17 mouse cellular contexts compared by ENCODE assay signal in genomic region chr9:20875021-20875790, GRCm38 (mm10). TPM values are rescaled to one million over a fixed set of nuclear protein-coding genes. Genes with fewer than 3 reads are reported as not detected.
A peak's percentile ranks its signal among the peaks of the same experiment; 100 is the strongest.
DNase-seq lines count a peak whose midpoint lies in the region; ATAC-seq and TF ChIP-seq lines count a peak whose summit lies in the region.
"Had no signal": no experiment of that assay in that cellular context is flagged by ENCODE, and none has a peak within 500 bp of the region (broad histone marks: within the 10 kb centered on the region; RNA-seq: fewer than 3 reads in every experiment).

No protein-coding gene starts in this region.

- no peaks in the 10 kb centered on the region for H3K79me2 ChIP-seq in C2C12 (ENCODE audit: control insufficient read depth, insufficient read depth)

- WGBS in limb, embryonic 12.5 days: 62% methylated on average over 23 of the region's 23 CpGs
- 65% methylated on average over 23 of the region's 23 CpGs for whole genome bisulfite sequencing in limb, embryonic 10.5 days

- no peak for DNase-seq in frontal cortex, postnatal 10 days (ENCODE audit: low spot score in 2 of 2)
- DNase-seq in limb, embryonic 10.5 days (ENCODE audit: low spot score): no peak
- DNase-seq in ZHBTc4 (ENCODE audit: low read depth, low spot score): peak; percentile 53
- DNase-seq: adrenal gland, postnatal 36 days; kidney, adult 18-20 months had no signal

- no peak overlapping the region for H3ac ChIP-seq in C2C12 (ENCODE audit: control insufficient read depth, insufficient read length, low read depth)

- H3K27ac ChIP-seq in limb, embryonic 12.5 days: no peak overlapping the region
- H3K27ac ChIP-seq in limb, embryonic 10.5 days: no peak overlapping the region
- H3K27ac ChIP-seq: embryonic facial prominence, embryonic 12.5 days; forebrain, embryonic 12.5 days had no signal

- TF ChIP-seq CTCF in C2C12 (IDR thresholded peaks at IDR 0.05; ENCODE audit: control insufficient read depth, insufficient read depth, insufficient read length): no peak

- no peaks in the 10 kb centered on the region for H3K36me3 ChIP-seq in limb, embryonic 12.5 days
- no peaks in the 10 kb centered on the region for H3K36me3 ChIP-seq in limb, embryonic 10.5 days
- no peaks in the 10 kb centered on the region for H3K36me3 ChIP-seq in C2C12 (ENCODE audit: control insufficient read depth, insufficient read depth)
- H3K36me3 ChIP-seq: embryonic facial prominence, embryonic 12.5 days; forebrain, embryonic 12.5 days had no signal

- H3K9ac ChIP-seq in limb, embryonic 12.5 days (replicated peaks): 0 out of 2 replicates have a peak overlapping the region, but pooled peaks have one; percentile 18
- H3K9ac ChIP-seq: embryonic facial prominence, embryonic 12.5 days; forebrain, embryonic 12.5 days had no signal

- H3K27me3 ChIP-seq in limb, embryonic 12.5 days: peaks cover 19% of the 10 kb centered on the region
- peaks cover 16% of the 10 kb centered on the region for H3K27me3 ChIP-seq in limb, embryonic 10.5 days (ENCODE audit: low read depth, poor library complexity, severe bottlenecking)
- no peaks in the 10 kb centered on the region for H3K27me3 ChIP-seq in C2C12 (ENCODE audit: control insufficient read depth, insufficient read depth, insufficient read length)
- H3K27me3 ChIP-seq: megakaryocyte, embryonic 14.5 days had no signal

- peak; percentile 31 for ATAC-seq in frontal cortex, adult (ENCODE audit: low TSS enrichment)
- ATAC-seq in limb, embryonic 12.5 days (ENCODE audit: insufficient number of reproducible peaks, insufficient read depth, low FRiP score, low TSS enrichment, low read depth): no peak
- ATAC-seq in monocyte, adult 5-6 weeks (replicated peaks; ENCODE audit: insufficient number of reproducible peaks, low FRiP score, low TSS enrichment, poor library complexity, severe bottlenecking): no peak

- no peaks in the 10 kb centered on the region for H3K79me3 ChIP-seq in C2C12 (ENCODE audit: low read depth)

- H3K4me3 ChIP-seq in limb, embryonic 12.5 days (replicated peaks): no peak overlapping the region
- H3K4me3 ChIP-seq in limb, embryonic 10.5 days: no peak overlapping the region
- peak overlapping the region; percentile 6 for H3K4me3 ChIP-seq in C2C12 (ENCODE audit: insufficient read depth, poor library complexity, severe bottlenecking)
- H3K4me3 ChIP-seq: embryonic facial prominence, embryonic 12.5 days; forebrain, embryonic 12.5 days; megakaryocyte, embryonic 14.5 days had no signal

- H3K4me2 ChIP-seq in limb, embryonic 12.5 days: no peak overlapping the region
- H3K4me2 ChIP-seq: embryonic facial prominence, embryonic 12.5 days; forebrain, embryonic 12.5 days had no signal

- H3K4me1 ChIP-seq in limb, embryonic 12.5 days (replicated peaks): 0 out of 2 replicates have a peak, but pooled peaks cover 3% of the 10 kb centered on the region
- peaks cover 18% of the 10 kb centered on the region for H3K4me1 ChIP-seq in limb, embryonic 10.5 days
- H3K4me1 ChIP-seq: embryonic facial prominence, embryonic 12.5 days had no signal

- H3K9me3 ChIP-seq in limb, embryonic 12.5 days: no peaks in the 10 kb centered on the region
- 0 out of 2 replicates have a peak, but pooled peaks cover 1% of the 10 kb centered on the region for H3K9me3 ChIP-seq in limb, embryonic 10.5 days (replicated peaks)
- H3K9me3 ChIP-seq: embryonic facial prominence, embryonic 12.5 days; forebrain, embryonic 12.5 days; megakaryocyte, embryonic 14.5 days had no signal

TF ChIP-seq in C2C12, 6 proteins besides CTCF, POLR2A, EP300 and RAD21:
- TF ChIP-seq USF1 (IDR thresholded peaks at IDR 0.05; ENCODE audit: low read depth) (no peak), MYOD1 (IDR thresholded peaks at IDR 0.05; ENCODE audit: control insufficient read depth, insufficient read length, low read depth) (no peak), FOSL1 (IDR thresholded peaks at IDR 0.05; ENCODE audit: insufficient read depth, low read length, poor library complexity, severe bottlenecking) (no peak), MYOG (IDR thresholded peaks at IDR 0.05; ENCODE audit: control insufficient read depth, extremely low read depth, insufficient read length) (no peak), CEBPB (IDR thresholded peaks at IDR 0.05; ENCODE audit: low read depth) (no peak), MAX (IDR thresholded peaks at IDR 0.05) (no peak)

RNA-seq across cellular contexts. Expression of gene Angptl6, which starts 4.3 kb away (rescaled TPM):
- 2.2 and 2.3 TPM in 2 replicates for polyA plus RNA-seq in limb, embryonic 12.5 days (2016; fragmentation: Nextera tagmentation; extraction: Ambion mirVana)
- 2.4 and 2.9 TPM in 2 replicates for polyA plus RNA-seq in limb, embryonic 10.5 days (2016; fragmentation: Nextera tagmentation; extraction: Ambion mirVana)
- 0.92 TPM for polyA plus RNA-seq in C2C12 (2012; fragmentation: generic; extraction: Trizol)
- 0.49 to 0.57 TPM in 2 of 3 replicates, not detected in the other for total RNA-seq in monocyte, adult 5-6 weeks (2017)

RNA-seq across cellular contexts. Expression of gene A230050P20Rik, which starts 6.8 kb away (rescaled TPM):
- 3.1 TPM in 2 replicates for polyA plus RNA-seq in limb, embryonic 12.5 days (2016; fragmentation: Nextera tagmentation; extraction: Ambion mirVana)
- polyA plus RNA-seq in limb, embryonic 10.5 days (2016; fragmentation: Nextera tagmentation; extraction: Ambion mirVana): 1.7 and 1.8 TPM in 2 replicates
- polyA plus RNA-seq in C2C12 (2012; fragmentation: generic; extraction: Trizol): 11.8 TPM
- total RNA-seq in monocyte, adult 5-6 weeks (2017): 5.2 to 12.0 TPM (median 11.8 TPM) in 3 replicates

RNA-seq across cellular contexts. Expression of gene Ppan, which starts 12.8 kb away (rescaled TPM):
- 78.9 and 82.1 TPM in 2 replicates for polyA plus RNA-seq in limb, embryonic 12.5 days (2016; fragmentation: Nextera tagmentation; extraction: Ambion mirVana)
- polyA plus RNA-seq in limb, embryonic 10.5 days (2016; fragmentation: Nextera tagmentation; extraction: Ambion mirVana): 103 and 121 TPM in 2 replicates
- polyA plus RNA-seq in C2C12 (2012; fragmentation: generic; extraction: Trizol): 88.3 TPM
- 24.4 to 44.1 TPM (median 26.9 TPM) in 3 replicates for total RNA-seq in monocyte, adult 5-6 weeks (2017)

RNA-seq across cellular contexts. Expression of gene Eif3g, which starts 23.2 kb away (rescaled TPM):
- polyA plus RNA-seq in limb, embryonic 12.5 days (2016; fragmentation: Nextera tagmentation; extraction: Ambion mirVana): 328 and 335 TPM in 2 replicates
- polyA plus RNA-seq in limb, embryonic 10.5 days (2016; fragmentation: Nextera tagmentation; extraction: Ambion mirVana): 415 and 453 TPM in 2 replicates
- 247 TPM for polyA plus RNA-seq in C2C12 (2012; fragmentation: generic; extraction: Trizol)
- 87.5 to 120 TPM (median 97.3 TPM) in 3 replicates for total RNA-seq in monocyte, adult 5-6 weeks (2017)

RNA-seq across cellular contexts. Expression of gene Rdh8, which starts 56.9 kb away (rescaled TPM):
- not detected in 2 replicates for polyA plus RNA-seq in limb, embryonic 12.5 days (2016; fragmentation: Nextera tagmentation; extraction: Ambion mirVana)
- not detected in 2 replicates for polyA plus RNA-seq in limb, embryonic 10.5 days (2016; fragmentation: Nextera tagmentation; extraction: Ambion mirVana)
- not detected for polyA plus RNA-seq in C2C12 (2012; fragmentation: generic; extraction: Trizol)
- not detected in 3 replicates for total RNA-seq in monocyte, adult 5-6 weeks (2017)
- total RNA-seq: adrenal gland, postnatal 36 days; hematopoietic stem cell, adult 5-6 weeks; layer of hippocampus, adult 18-20 months had no signal
- polyA plus RNA-seq: embryonic facial prominence, embryonic 12.5 days; forebrain, embryonic 12.5 days; limb, embryonic 11.5 days; liver, embryonic 16.5 days; thymus, postnatal 0 days had no signal
